Mouse (Mus musculus): Measurements from ENCODE around the gene Shroom1.

Shroom1 gene

DNA sequence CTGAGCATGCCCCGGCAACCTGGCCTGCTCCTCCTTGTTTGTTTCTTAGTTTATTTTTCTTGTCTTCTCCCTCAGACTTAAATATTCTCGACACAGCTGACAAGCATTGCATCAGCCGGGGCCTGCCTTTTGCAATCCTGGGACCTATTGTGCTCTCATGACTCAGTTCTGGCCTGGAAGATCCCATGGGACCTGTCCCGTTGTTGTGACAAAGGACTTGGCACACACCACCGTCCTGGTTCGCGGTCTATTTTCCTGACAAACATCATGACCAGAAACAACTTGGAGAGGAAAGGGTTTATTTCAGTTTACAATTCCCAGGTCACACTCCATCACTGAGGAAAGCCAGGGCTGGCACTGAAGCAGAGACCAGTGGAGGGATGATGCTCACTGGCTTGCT, 51.1 kb downstream of the Shroom1 start:
- no peak for DNase-seq (ENCODE audit: low spot score in 2 of 2)

DNA sequence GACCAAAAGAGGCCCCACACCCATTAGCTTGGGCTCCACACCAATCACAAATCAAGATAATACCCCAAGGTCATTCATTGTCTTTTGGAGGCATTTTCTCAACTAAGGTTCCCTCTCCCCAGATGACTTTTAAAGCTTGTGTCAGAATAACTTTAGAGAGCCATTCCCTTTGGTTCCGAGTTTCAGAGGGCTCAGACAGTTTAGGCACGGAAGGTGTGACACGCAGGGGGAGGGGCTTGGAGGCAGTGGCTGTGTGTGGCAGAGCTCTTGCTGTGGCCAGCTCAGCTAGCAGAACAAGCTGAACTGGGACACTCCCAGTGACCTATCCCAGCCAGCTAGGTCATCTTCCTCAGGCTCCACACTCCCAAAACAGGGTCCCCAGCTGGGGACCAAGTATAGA, 51.6 kb downstream of the Shroom1 start:
- no peak for DNase-seq (ENCODE audit: low spot score in 2 of 2)

DNA sequence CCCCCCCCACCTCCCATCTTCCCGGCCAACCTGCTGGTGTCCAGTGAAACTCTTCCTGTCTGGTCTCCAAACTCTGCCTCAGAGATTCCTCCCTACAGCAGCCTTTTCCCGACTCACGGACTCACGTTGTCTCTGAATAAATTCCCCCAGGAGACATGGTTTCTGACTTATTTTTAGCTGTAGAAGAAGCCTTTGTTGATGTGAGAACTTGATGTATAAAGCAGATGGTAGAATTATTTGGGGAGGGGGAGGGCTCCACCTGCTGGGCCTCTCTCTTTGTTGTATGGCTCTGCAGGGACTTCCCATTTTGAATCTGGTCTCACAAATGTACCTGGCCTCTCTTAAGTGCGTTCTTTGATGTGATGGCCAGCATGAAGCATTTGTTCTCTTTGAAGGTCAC, 53.3 kb downstream of the Shroom1 start:
- DNase-seq (ENCODE audit: low spot score in 2 of 2), result no peak

DNA sequence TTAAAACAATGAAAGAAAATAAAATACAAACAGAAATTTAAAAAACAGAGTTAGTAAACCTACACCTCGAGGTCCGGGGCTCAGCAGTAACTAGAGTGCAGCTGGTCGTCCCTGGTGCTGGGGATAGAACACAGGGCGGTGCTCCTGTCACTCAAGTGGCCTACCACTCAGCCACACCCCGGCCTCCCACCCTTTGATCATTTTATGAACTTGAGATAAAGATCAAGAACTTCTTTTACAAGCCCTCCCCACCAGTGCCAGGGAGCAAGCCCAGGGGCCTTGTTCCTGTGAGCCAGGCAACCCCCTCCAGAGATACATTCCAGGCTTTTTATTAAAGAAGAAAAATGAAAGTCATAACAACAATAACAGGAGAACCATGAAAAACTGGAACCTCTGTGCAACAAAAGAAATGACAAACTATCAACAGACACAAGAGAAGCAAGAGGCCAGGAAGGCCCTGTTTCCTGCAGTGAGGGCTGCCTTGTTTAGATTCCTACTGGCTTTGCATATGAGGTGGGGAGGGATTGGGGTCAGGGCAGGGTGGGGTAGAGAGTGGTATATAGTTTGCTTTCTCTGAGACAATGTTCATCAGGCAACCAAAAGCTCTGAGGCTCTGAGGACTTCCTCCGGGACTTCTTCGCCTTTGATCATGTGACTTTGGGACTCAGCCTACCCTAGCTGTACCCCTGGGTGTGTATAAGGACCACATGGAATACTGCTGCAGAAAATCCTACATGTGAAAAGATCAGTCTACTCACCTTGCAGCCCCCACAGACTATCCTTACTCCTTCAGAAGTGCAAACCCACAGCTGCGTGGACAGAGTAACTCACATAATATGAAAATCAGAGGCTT, 60.0 kb downstream of the Shroom1 start:
- DNase-seq (ENCODE audit: low spot score in 2 of 2), result no peak

All from right cerebral cortex, postnatal 36 days (tissue).